Mouse (Mus musculus): ENCODE measurements around the gene A630001G21Rik. TPM values are rescaled to one million over a fixed set of nuclear protein-coding genes. Genes with fewer than 3 reads are reported as not detected.

The A630001G21Rik gene
- total RNA-seq, 1 experiment, result 0.76 TPM

DNA sequence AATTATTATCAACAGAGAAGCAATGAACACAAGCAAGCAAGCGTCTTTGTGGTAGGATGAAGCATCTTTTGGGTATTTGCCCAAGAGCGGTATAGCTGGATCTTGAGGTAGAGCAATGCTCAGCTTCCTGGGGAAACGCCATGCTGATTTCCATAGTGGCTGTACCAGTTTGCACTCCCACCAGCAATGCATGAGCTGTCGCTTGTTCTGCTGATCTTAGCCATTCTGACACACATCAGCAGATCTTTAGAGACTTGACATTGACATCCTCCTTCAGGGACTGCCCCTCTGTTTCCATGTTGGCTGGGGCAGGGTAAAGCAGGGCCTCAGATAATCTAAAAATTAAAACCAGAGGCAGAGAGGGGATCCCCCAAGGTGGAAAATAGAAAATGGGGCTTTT, 16.8 kb downstream of the A630001G21Rik start:
- no peak overlapping the region for H3K4me3 ChIP-seq (ENCODE audit: insufficient read depth in 1 of 2, low read depth in 1 of 2, low read length in 2 of 2, poor library complexity in 1 of 2, severe bottlenecking in 1 of 2)
- no peak for DNase-seq (ENCODE audit: low read depth, low spot score)
- no peak overlapping the region for H3K9ac ChIP-seq (ENCODE audit: insufficient read depth, low read depth, low read length, poor library complexity, severe bottlenecking)
- peaks cover 2 to 6% of the 10 kb centered on the region in 2 experiments; a peak in 2 of 4 replicates for H3K4me1 ChIP-seq (ENCODE audit: control insufficient read depth in 2 of 2, insufficient read depth in 2 of 2, low read length in 2 of 2, poor library complexity in 1 of 2)
- TF ChIP-seq HCFC1 (IDR thresholded peaks at IDR 0.05; ENCODE audit: borderline replicate concordance, insufficient read depth, low read length) (no peak), ZNF384 (IDR thresholded peaks at IDR 0.05; ENCODE audit: low read depth, low read length) (no peak)
- H3K36me3 ChIP-seq (ENCODE audit: control insufficient read depth, insufficient read depth, low read length, poor library complexity, severe bottlenecking), result no peaks in the 10 kb centered on the region
- no peak overlapping the region for H3K27ac ChIP-seq (ENCODE audit: insufficient read depth, low read depth, low read length, poor library complexity, severe bottlenecking)
- no peaks in the 10 kb centered on the region for H3K9me3 ChIP-seq (ENCODE audit: control insufficient read depth, insufficient read depth, low read depth, low read length)
- in situ Hi-C loops (cut with MboI; ENCODE audit: low sequenced_read_pairs in 2 of 2, unreplicated experiment in 2 of 2), result no loop called here

DNA sequence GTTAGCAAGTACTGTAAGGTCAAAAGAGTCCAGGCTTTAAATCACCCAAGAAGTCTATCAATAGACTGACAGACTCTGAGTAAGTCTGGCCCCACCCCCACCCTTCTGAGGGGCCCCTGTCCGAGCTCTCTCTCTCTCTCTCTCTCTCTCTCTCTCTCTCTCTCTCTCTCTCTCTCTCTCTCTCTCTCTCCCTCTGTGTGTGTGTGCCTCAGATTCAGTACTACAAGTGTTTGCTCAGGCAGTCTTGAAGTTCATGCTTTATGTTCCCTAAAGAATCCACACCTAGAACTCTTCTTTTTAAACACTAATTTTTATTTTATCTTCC, 19.5 kb downstream of the A630001G21Rik start:
- Histone ChIP-seq H3K4me3 (ENCODE audit: insufficient read depth in 1 of 2, low read depth in 1 of 2, low read length in 2 of 2, poor library complexity in 1 of 2, severe bottlenecking in 1 of 2) (no peak overlapping the region; a peak in 1 of 4 replicates), H3K36me3 (ENCODE audit: control insufficient read depth, insufficient read depth, low read length, poor library complexity, severe bottlenecking) (no peaks in the 10 kb centered on the region), H3K9me3 (ENCODE audit: control insufficient read depth, insufficient read depth, low read depth, low read length) (no peaks in the 10 kb centered on the region), H3K9ac (ENCODE audit: insufficient read depth, low read depth, low read length, poor library complexity, severe bottlenecking) (no peak overlapping the region), H3K4me1 (ENCODE audit: control insufficient read depth in 2 of 2, insufficient read depth in 2 of 2, low read length in 2 of 2, poor library complexity in 1 of 2) (peaks cover 2 to 8% of the 10 kb centered on the region in 2 experiments; a peak in 2 of 4 replicates), H3K27ac (ENCODE audit: insufficient read depth, low read depth, low read length, poor library complexity, severe bottlenecking) (no peak overlapping the region)
- in situ Hi-C loops (cut with MboI; ENCODE audit: low sequenced_read_pairs in 2 of 2, unreplicated experiment in 2 of 2), result no loop called here
- no peak for DNase-seq (ENCODE audit: low read depth, low spot score)
- TF ChIP-seq CHD2 (IDR thresholded peaks at IDR 0.05; ENCODE audit: low read depth, low read length) (no peak), ZC3H11A (IDR thresholded peaks at IDR 0.05; ENCODE audit: borderline replicate concordance, low read depth, low read length) (no peak), ZNF384 (IDR thresholded peaks at IDR 0.05; ENCODE audit: low read depth, low read length) (no peak), MAFK (IDR thresholded peaks at IDR 0.05; ENCODE audit: insufficient read depth, low read depth, low read length) (no peak), HCFC1 (IDR thresholded peaks at IDR 0.05; ENCODE audit: borderline replicate concordance, insufficient read depth, low read length) (no peak)

DNA sequence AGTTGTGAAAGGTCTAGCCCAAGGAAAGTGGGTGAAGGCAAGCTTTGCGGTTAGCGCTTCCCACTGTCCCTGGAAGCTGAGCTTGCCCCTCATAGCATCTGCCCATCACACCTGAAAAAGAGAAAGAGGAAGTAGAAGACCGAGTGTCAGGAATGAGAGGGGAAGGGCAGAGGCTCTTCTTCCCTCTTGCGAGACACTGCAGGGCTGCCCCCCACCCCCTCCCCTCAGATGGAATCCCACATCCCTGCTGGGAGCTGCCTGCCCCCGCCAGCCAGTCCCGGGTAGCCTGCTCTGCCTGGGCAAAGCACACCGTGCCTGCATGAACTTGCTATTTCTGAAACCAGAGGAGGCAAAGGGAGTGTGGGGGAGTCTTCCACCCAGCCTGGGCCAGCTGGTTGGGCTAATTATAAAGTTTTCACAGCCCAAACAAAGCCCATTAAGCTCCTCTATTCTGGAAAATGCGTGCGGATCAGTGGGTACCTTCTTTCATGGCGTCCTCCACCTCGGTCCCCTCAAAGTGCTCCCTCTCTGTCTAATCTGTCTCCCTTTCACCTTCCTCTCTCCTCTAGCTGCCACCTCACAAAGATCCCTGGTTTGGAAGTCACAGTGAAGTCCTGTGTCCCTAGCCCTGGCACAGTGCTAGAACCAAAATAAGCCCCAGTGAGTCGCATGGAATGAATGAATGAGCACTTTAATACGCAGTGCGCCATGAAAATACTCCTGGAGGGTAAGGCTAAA, 20.0 kb downstream of the A630001G21Rik start:
- H3K4me3 ChIP-seq (ENCODE audit: insufficient read depth in 1 of 2, low read depth in 1 of 2, low read length in 2 of 2, poor library complexity in 1 of 2, severe bottlenecking in 1 of 2), result peak overlapping the region in 1 of 2 experiments; percentile 24; a peak in 2 of 4 replicates
- in situ Hi-C loops (cut with MboI; ENCODE audit: low sequenced_read_pairs in 2 of 2, unreplicated experiment in 2 of 2), result no loop called here

DNA sequence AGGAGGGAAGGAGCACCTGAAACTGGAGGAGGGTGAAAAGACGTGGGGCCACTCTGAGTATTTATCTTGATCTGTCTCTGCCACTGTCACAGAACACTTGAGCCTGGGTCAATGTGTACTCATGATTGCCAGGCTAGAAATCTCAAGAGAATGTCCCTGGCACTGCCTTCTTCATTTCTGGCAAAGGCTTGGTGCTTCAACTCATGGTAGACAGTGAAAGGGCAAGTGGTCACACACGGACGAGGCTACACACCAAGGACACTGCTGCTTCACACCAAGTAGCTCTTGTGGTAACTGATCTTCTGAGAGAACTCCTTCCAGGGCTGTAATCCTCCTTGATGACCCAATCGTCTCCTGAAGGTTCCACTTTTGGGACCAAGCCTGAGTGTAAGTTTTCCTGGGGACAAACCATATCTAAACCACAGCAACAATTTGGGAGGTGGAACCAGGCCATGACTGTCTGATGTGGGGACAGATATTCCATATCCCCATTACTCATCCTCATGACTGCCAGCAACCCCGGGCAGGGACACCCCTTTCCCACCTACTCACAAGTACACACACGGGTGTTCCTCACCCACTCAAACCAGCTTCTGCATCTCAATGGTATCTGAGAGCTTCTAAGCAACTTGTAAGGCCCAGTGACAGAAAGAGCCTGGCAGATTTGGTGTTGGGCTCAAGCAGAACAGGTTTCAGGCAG, 20.8 kb downstream of the A630001G21Rik start:
- no peaks in the 10 kb centered on the region for H3K9me3 ChIP-seq (ENCODE audit: control insufficient read depth, insufficient read depth, low read depth, low read length)

More for the DNA sequence above, 20.0 kb downstream of the A630001G21Rik start:
- no peak overlapping the region for H3K9ac ChIP-seq (ENCODE audit: insufficient read depth, low read depth, low read length, poor library complexity, severe bottlenecking)
- DNase-seq (ENCODE audit: low read depth, low spot score), result no peak
- no peak overlapping the region for H3K27ac ChIP-seq (ENCODE audit: insufficient read depth, low read depth, low read length, poor library complexity, severe bottlenecking)
- TF ChIP-seq ZC3H11A (IDR thresholded peaks at IDR 0.05; ENCODE audit: borderline replicate concordance, low read depth, low read length), result no peak
- peaks cover 2 to 8% of the 10 kb centered on the region in 2 experiments; a peak in 2 of 4 replicates for H3K4me1 ChIP-seq (ENCODE audit: control insufficient read depth in 2 of 2, insufficient read depth in 2 of 2, low read length in 2 of 2, poor library complexity in 1 of 2)
- no peaks in the 10 kb centered on the region for H3K9me3 ChIP-seq (ENCODE audit: control insufficient read depth, insufficient read depth, low read depth, low read length)
- no peaks in the 10 kb centered on the region for H3K36me3 ChIP-seq (ENCODE audit: control insufficient read depth, insufficient read depth, low read length, poor library complexity, severe bottlenecking)

More for the DNA sequence above, 20.8 kb downstream of the A630001G21Rik start:
- H3K4me3 ChIP-seq (ENCODE audit: insufficient read depth in 1 of 2, low read depth in 1 of 2, low read length in 2 of 2, poor library complexity in 1 of 2, severe bottlenecking in 1 of 2), result peak overlapping the region in 1 of 2 experiments; percentile 24; a peak in 1 of 4 replicates
- in situ Hi-C loops (cut with MboI; ENCODE audit: low sequenced_read_pairs in 2 of 2, unreplicated experiment in 2 of 2), result no loop called here
- TF ChIP-seq CHD2 (IDR thresholded peaks at IDR 0.05; ENCODE audit: low read depth, low read length) (no peak), HCFC1 (IDR thresholded peaks at IDR 0.05; ENCODE audit: borderline replicate concordance, insufficient read depth, low read length) (no peak), MAFK (IDR thresholded peaks at IDR 0.05; ENCODE audit: insufficient read depth, low read depth, low read length) (no peak), ZC3H11A (IDR thresholded peaks at IDR 0.05; ENCODE audit: borderline replicate concordance, low read depth, low read length) (no peak), ZNF384 (IDR thresholded peaks at IDR 0.05; ENCODE audit: low read depth, low read length) (no peak)
- H3K4me1 ChIP-seq (ENCODE audit: control insufficient read depth in 2 of 2, insufficient read depth in 2 of 2, low read length in 2 of 2, poor library complexity in 1 of 2), result peaks cover 2 to 8% of the 10 kb centered on the region in 2 experiments; a peak in 2 of 4 replicates
- H3K36me3 ChIP-seq (ENCODE audit: control insufficient read depth, insufficient read depth, low read length, poor library complexity, severe bottlenecking), result no peaks in the 10 kb centered on the region
- no peak overlapping the region for H3K27ac ChIP-seq (ENCODE audit: insufficient read depth, low read depth, low read length, poor library complexity, severe bottlenecking)
- H3K9ac ChIP-seq (ENCODE audit: insufficient read depth, low read depth, low read length, poor library complexity, severe bottlenecking), result no peak overlapping the region
- DNase-seq (ENCODE audit: low read depth, low spot score), result no peak
